Mouse (Mus musculus) T-helper 17 cell (primary cell): ENCODE measurements around the gene Sox13.

Source experiments
- in situ Hi-C, 2 experiments: fragments of 300-600 bp; cut with MboI, MseI; formaldehyde crosslinking; loops; 1 replicate in 1 of 2; 2 replicates in 1 of 2; pipeline ENCODE4 v1.15.1; 2025; ENCODE audit warnings: high pct_unique_total_duplicates in 2 of 2

Gene Sox13

GRCm38 (mm10) chr1:133431133-133431532 is 7.0 kb upstream of the Sox13 start:
- in situ Hi-C loops: no loop called here

DNA sequence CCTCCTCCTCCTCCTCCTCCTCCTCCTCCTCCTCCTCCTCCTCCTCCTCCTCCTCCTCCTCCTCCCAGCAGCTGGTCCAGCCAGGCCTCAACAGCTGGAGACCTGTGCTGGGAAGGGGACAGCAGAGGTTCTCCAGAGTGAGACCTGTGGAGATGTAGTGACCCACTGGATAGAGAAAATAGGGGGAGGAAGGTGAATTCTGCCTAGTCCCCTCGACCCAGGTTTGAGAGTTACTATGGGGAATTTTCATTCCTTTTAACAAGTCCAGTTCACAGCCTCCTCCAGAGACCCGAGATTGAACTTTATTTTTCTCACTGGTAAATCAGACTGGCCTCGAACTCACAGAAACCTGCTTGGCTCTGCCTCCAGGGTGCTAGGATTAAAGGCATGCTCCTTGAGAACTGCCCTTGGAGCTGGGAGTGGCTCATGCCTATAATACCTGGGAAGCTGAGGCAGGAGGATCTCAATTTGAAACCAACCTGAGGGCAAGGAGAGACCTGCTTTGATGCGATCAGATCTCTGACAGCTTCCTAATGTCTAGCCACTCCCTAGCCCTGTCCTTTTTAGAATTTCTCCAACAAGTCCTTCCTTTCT is 467 bp upstream of the Sox13 start:
- in situ Hi-C loops: no loop called here

- in situ Hi-C loops: no loop called here
These were observed 1.0 kb downstream of the Sox13 start for GRCm38 (mm10) chr1:133423166-133423542.

GRCm38 (mm10) chr1:133422615-133423161 is 1.5 kb downstream of the Sox13 start:
- in situ Hi-C loops: no loop called here

GRCm38 (mm10) chr1:133421975-133422570 is 2.1 kb downstream of the Sox13 start:
- in situ Hi-C loops: no loop called here

- in situ Hi-C loops: no loop called here
These were observed 3.1 kb downstream of the Sox13 start for GRCm38 (mm10) chr1:133421061-133421460.

GRCm38 (mm10) chr1:133420491-133420890 is 3.7 kb downstream of the Sox13 start:
- in situ Hi-C loops: no loop called here

DNA sequence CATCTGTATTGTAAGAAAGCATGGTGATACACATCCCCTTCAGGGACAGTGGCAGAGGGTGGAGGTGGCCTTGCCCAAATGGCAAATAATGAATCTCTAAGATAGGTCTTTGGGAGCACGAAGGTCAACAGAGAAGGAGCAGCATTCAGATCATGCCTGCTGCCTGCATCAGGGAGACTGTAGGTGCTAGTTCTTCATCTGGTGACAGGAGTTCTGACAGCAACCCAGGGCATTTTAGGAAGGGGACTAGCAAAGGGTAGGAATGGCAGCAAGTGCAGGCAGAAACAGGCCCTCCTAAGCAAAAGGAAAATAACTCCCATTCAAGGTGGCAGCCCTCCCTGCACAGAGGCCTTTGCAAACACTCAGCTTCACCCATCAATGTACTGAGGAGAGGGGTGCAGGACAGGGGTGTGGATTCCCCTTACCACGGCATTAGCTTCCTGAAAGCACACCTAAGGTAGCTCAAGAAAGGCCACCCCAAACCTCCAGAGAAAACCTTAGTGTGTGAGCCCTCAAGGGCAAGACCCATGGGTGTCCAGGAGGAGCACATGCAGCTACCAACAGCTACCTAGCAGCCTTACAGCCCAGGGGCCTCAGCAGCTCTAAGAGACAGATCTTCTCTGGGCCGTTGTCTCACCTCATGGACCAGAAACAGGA is 4.9 kb downstream of the Sox13 start:
- in situ Hi-C loops: no loop called here

DNA sequence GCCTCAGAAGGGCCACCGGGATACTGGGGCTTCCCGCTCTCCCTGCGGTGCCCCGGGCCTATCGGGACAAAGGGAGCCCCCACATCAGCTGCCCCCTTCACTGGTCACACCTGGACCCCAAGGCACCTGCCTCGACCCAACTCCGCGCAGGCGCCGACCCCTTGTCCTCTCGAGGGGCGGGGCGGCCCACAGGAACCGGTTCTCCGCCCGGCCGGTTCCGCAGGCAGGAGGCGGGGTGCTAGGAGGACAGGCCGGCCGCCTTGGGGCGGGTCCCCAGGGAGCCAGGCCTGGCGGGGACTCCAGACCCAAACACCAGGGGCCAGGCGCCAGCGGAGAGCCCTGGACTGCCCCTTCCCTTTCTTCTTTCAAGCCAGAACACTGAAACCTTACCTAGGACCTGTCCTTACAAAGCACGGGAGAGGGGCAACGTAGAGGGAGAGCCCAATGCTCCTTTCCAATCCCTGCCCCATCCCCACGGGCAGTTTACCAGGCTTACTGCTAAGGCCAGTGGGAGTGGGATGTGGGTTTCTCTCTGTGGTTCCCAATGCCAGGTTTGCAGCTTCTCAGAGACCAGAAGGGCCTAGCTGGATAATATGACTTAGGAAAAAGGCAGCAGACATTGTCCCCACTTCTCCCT is 5.9 kb downstream of the Sox13 start:
- in situ Hi-C loops: no loop called here

- in situ Hi-C loops: no loop called here
These were observed 6.6 kb downstream of the Sox13 start for GRCm38 (mm10) chr1:133417539-133417938.

DNA sequence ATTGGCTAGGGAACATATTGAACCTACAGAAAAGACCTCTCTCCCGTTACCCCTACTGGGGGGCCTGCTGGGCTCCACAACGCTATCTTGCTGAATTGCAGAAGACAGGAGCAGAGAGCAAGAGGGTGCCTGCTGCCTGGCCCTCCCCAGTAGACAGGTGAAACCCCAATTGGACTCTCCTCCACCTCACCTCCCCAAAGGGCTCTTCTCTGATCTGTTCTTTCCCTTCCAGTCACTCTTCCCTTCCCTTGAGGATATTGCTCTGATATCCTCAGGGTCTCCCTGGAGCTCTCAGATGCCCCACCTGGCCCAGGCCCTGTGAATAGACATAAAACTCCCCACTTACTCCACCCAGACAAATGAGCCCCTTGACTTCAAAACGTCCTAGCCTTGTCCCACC is 7.1 kb downstream of the Sox13 start:
- in situ Hi-C loops: no loop called here

GRCm38 (mm10) chr1:133416472-133416871 is 7.7 kb downstream of the Sox13 start:
- in situ Hi-C loops: no loop called here

GRCm38 (mm10) chr1:133415505-133415904 is 8.7 kb downstream of the Sox13 start:
- in situ Hi-C loops: no loop called here

DNA sequence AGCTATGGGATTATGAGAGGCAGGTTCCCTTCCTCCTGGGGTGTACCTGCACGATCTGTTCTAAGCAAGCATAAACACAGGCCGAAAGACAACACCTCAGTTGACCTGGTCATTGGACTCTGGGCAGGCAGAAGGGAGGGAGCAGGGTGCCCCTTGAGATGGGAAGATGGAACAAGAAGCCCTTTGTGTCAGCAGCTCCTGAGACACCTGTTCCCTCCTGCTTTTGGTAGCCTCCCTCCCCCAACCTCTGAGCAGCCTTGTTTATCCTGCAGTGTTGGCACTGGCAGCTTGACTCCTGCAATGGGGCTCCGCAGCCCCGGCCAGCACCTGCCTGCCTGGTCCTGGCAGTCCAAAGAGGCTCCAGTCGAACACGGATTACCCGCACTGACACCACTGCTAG is 9.1 kb downstream of the Sox13 start:
- in situ Hi-C loops: no loop called here

- in situ Hi-C loops: no loop called here
These were observed 11.2 kb downstream of the Sox13 start for GRCm38 (mm10) chr1:133412941-133413340.

DNA sequence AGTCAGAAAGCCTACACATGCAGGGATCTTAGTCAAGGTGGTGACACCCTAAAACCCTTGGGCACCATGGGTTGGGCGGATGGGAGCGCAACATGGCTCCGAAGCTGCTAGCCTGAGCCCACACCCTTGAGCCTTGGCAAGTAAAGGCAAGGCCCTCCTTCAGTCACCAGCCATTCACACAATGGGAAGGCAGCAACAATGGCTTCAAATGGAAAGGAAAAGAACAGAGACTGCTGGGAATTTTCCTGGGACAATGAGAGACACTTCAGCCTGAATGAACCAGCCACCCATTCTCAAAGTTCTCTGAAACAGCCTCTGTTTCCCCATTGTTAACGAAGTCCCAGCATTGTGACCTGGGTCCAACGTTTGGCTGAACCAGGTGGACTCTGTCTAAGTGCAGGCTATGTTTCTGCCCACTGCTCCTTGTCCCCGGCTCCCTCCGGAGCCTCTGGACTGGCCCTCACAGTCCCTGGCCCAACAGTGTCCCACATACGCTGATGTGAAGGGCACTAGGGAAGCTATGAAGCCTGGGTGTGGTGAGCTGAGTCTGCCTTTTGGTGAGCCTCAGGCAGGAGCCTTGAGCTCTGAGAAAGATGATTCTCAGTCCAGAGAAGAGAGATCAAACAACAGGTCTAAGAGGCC is 12.6 kb downstream of the Sox13 start:
- in situ Hi-C loops: no loop called here

DNA sequence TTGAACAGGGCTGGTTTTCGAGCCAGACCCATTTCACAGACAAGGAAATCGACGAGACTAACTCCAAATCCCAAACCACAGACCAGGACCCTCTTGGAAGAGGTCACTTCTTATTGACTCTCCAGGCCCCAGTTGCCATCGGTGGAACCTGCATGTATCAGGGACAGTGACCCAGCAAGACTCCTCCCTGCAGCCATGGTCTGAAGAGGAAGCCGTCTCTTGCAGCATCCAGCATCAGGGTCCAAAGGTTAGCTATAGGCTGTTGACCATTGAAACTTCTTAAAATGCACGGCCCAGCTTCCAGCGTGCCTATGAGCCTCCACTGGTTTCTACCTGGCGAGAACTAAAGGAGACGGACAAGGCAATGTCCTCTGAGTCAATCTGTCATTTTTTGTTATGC is 14.4 kb downstream of the Sox13 start:
- in situ Hi-C loops: no loop called here

DNA sequence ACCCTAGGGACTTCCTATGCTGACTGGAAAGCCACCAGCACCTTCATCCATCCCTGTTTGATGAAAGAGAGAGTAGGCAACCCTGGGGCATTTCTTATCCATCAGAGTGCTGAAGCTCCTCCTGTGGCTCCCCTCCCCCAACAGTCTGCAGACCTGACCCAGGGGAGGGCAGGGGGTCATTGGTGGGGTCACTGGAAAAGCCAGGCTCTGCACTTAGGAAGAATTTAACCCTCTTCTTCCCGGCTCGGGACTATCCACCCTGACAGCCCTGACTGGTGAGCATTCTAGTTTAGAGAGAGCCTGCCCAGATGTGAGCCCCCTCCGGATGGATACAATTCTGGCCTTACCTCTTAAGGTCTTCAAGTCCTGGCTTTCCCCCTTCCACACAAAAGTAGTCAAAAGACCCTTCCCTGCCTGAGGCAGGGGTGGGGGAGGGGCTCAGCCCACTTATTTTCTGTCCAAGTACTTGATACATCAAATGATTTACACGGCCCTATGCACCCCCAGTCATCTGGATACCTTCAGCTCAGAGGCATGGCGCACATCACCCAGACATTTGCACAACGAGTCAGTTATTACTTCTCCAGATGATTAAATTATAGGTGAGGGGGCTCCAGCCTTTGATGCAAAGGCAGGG is 15.2 kb downstream of the Sox13 start:
- in situ Hi-C loops: no loop called here

- in situ Hi-C loops: no loop called here
These were observed 15.9 kb downstream of the Sox13 start for GRCm38 (mm10) chr1:133408321-133408720.

DNA sequence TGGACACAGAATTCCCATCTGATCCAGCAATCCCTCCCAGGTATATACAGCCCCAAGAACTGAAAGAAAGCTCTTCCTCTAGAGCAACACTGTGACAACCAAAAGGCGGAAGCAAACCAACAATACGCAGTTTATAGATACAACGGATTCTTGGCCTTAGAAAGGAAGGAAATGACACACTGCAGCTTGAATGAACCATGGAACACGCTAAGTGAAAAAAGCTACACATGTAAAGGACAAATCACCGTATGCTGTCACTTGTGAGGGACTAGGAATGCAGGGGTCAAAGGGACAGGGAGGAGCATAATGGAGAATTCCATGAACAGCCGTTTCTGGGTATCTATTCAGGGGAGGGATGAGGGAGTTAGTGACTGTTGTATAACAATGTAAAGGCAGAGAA is 16.7 kb downstream of the Sox13 start:
- in situ Hi-C loops: no loop called here

- in situ Hi-C loops: no loop called here
These were observed 17.6 kb downstream of the Sox13 start for GRCm38 (mm10) chr1:133406614-133407013.

GRCm38 (mm10) chr1:133404005-133404404 is 20.2 kb downstream of the Sox13 start:
- in situ Hi-C loops: no loop called here
